8 mouse cellular contexts compared by ENCODE assay signal in the genomic region with DNA sequence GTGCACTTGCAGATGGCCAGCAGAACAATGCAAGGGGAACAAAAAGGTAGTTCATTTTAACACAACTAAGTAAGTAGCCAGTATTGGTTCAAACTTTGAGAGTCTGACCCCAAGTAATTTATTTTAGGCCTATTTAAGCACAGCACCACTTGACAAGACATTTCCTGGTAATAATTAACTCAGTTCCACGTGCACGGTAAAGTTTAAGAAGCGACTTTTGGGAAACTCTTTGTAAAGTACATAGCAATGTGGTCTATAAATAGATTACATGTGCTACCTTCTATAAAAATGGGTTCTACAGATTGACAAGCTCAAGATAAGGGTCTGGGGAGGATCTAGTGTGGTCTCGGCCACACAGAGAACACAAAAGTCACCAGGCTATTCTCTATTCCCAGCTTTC. TPM values are rescaled to one million over a fixed set of nuclear protein-coding genes. Genes with fewer than 3 reads are reported as not detected.
DNase-seq lines count a peak whose midpoint lies in the region; ATAC-seq and TF ChIP-seq lines count a peak whose summit lies in the region.

No protein-coding gene starts in this region.

- H3K9me3 ChIP-seq in ES-Bruce4 (replicated peaks; ENCODE audit: control insufficient read depth, insufficient read depth, low read length, poor library complexity, severe bottlenecking), result no peaks in the 10 kb centered on the region
- no peaks in the 10 kb centered on the region for H3K9me3 ChIP-seq in embryonic facial prominence, embryonic 10.5 days
- no peaks in the 10 kb centered on the region for H3K9me3 ChIP-seq in limb, embryonic 15.5 days

- no peak for TF ChIP-seq POLR2A in kidney, adult 2 months (IDR thresholded peaks at IDR 0.05; ENCODE audit: low read depth, low read length)
- TF ChIP-seq POLR2A in ES-Bruce4 (IDR thresholded peaks at IDR 0.05; ENCODE audit: insufficient read depth, low read length), result no peak

- no peak for ATAC-seq in limb, embryonic 15.5 days (ENCODE audit: insufficient number of reproducible peaks, low FRiP score, low TSS enrichment, low read depth)

- intact Hi-C loops in left cerebral cortex, postnatal 10 days (cut with DNase I), result no loop called here

- WGBS in kidney, adult 2 months, result 12% methylated on average over 4 of the region's 4 CpGs
- 56% methylated on average over 4 of the region's 4 CpGs for WGBS in embryonic facial prominence, embryonic 10.5 days
- 34% methylated on average over 4 of the region's 4 CpGs for WGBS in limb, embryonic 15.5 days

- no peaks in the 10 kb centered on the region for H3K27me3 ChIP-seq in kidney, adult 2 months (replicated peaks; ENCODE audit: control insufficient read depth, insufficient read depth, low read length)
- no peaks in the 10 kb centered on the region for H3K27me3 ChIP-seq in ES-Bruce4 (ENCODE audit: control insufficient read depth, insufficient read depth, low read length, poor library complexity, severe bottlenecking)
- H3K27me3 ChIP-seq in embryonic facial prominence, embryonic 10.5 days (replicated peaks; ENCODE audit: low read depth, poor library complexity, severe bottlenecking), result no peaks in the 10 kb centered on the region
- no peaks in the 10 kb centered on the region for H3K27me3 ChIP-seq in limb, embryonic 15.5 days

- H3K4me1 ChIP-seq in kidney, adult 2 months (ENCODE audit: control insufficient read depth, insufficient read depth, low read length), result peaks cover 40% of the 10 kb centered on the region
- H3K4me1 ChIP-seq in ES-Bruce4 (ENCODE audit: control insufficient read depth, insufficient read depth, low read length), result peaks cover 7% of the 10 kb centered on the region
- H3K4me1 ChIP-seq in embryonic facial prominence, embryonic 10.5 days, result peaks cover 48% of the 10 kb centered on the region
- H3K4me1 ChIP-seq in limb, embryonic 15.5 days, result peaks cover 39% of the 10 kb centered on the region

- DNase-seq in kidney, adult 2 months, result peak; percentile 70
- DNase-seq in kidney, adult 11 months, result no peak
- DNase-seq in embryonic facial prominence, embryonic 10.5 days (ENCODE audit: low spot score), result no peak
- no peak for DNase-seq in left cerebral cortex, postnatal 10 days (ENCODE audit: extremely low spot score in 1 of 2, low spot score in 2 of 2)
- no peak for DNase-seq in right cerebral cortex, adult 18-20 months
- DNase-seq in cerebellum, adult 18-20 months, result no peak

- TF ChIP-seq EP300 in ES-Bruce4 (IDR thresholded peaks at IDR 0.05; ENCODE audit: insufficient read depth, low read depth, low read length), result no peak

- H3K36me3 ChIP-seq in kidney, adult 2 months (ENCODE audit: control insufficient read depth, insufficient read depth, low read length), result no peaks in the 10 kb centered on the region
- H3K36me3 ChIP-seq in ES-Bruce4 (ENCODE audit: control insufficient read depth, insufficient read depth, low read length, poor library complexity, severe bottlenecking), result peaks cover 2% of the 10 kb centered on the region
- H3K36me3 ChIP-seq in embryonic facial prominence, embryonic 10.5 days (replicated peaks), result no peaks in the 10 kb centered on the region
- H3K36me3 ChIP-seq in limb, embryonic 15.5 days, result no peaks in the 10 kb centered on the region

- no peak overlapping the region for H3K4me3 ChIP-seq in kidney, adult 2 months (ENCODE audit: insufficient read depth, low read depth, low read length)
- H3K4me3 ChIP-seq in ES-Bruce4 (ENCODE audit: low read depth, low read length), result no peak overlapping the region
- H3K4me3 ChIP-seq in embryonic facial prominence, embryonic 10.5 days, result no peak overlapping the region
- H3K4me3 ChIP-seq in limb, embryonic 15.5 days, result no peak overlapping the region

- H3K4me2 ChIP-seq in limb, embryonic 15.5 days, result 0 out of 2 replicates have a peak overlapping the region, but pooled peaks have one; percentile 0

- H3K27ac ChIP-seq in kidney, adult 2 months (ENCODE audit: insufficient read depth, low read depth, low read length), result peak overlapping the region; percentile 90
- H3K27ac ChIP-seq in ES-Bruce4 (ENCODE audit: insufficient read depth, low read length), result peak overlapping the region; percentile 87
- H3K27ac ChIP-seq in embryonic facial prominence, embryonic 10.5 days (replicated peaks), result peak overlapping the region; percentile 86
- peak overlapping the region; percentile 94 for H3K27ac ChIP-seq in limb, embryonic 15.5 days

- H3K9ac ChIP-seq in ES-Bruce4 (ENCODE audit: low read depth, poor library complexity, severe bottlenecking), result peak overlapping the region; percentile 2; the same call in 1 of the 2 replicates
- H3K9ac ChIP-seq in limb, embryonic 15.5 days, result no peak overlapping the region

- TF ChIP-seq CTCF in kidney, adult 2 months (conservative IDR thresholded peaks at IDR 0.05; ENCODE audit: insufficient read depth, insufficient read length, low read depth, low read length), result no peak
- TF ChIP-seq CTCF in ES-Bruce4 (IDR thresholded peaks at IDR 0.05; ENCODE audit: low read depth, low read length), result no peak

RNA-seq across cellular contexts. Expression of a gene that starts 4.6 kb away (rescaled TPM):
- polyA plus RNA-seq in kidney, adult 2 months (2012; rRNA removed), result 172 and 214 TPM in 2 replicates
- 633 and 662 TPM in 2 replicates for polyA plus RNA-seq in ES-Bruce4 (2011; ENCODE audit: insufficient read depth, insufficient read length, low read depth, missing spikeins)
- 325 and 346 TPM in 2 replicates for polyA plus RNA-seq in embryonic facial prominence, embryonic 10.5 days (2016; fragmentation: Nextera tagmentation; extraction: Ambion mirVana)
- polyA plus RNA-seq in limb, embryonic 15.5 days (2015; fragmentation: Nextera tagmentation; extraction: Ambion mirVana), result 201 and 221 TPM in 2 replicates
- total RNA-seq in left cerebral cortex, postnatal 10 days (2021), result 100 to 1,000 TPM; 459 to 475 TPM

RNA-seq across cellular contexts. Expression of a gene that starts 15.0 kb away (rescaled TPM):
- polyA plus RNA-seq in kidney, adult 2 months (2012; rRNA removed), result 2.9 and 5.9 TPM in 2 replicates
- 24.6 and 28.0 TPM in 2 replicates for polyA plus RNA-seq in ES-Bruce4 (2011; ENCODE audit: insufficient read depth, insufficient read length, low read depth, missing spikeins)
- 2.2 and 2.8 TPM in 2 replicates for polyA plus RNA-seq in embryonic facial prominence, embryonic 10.5 days (2016; fragmentation: Nextera tagmentation; extraction: Ambion mirVana)
- 4.7 and 5.6 TPM in 2 replicates for polyA plus RNA-seq in limb, embryonic 15.5 days (2015; fragmentation: Nextera tagmentation; extraction: Ambion mirVana)
- 1 to 10 TPM in 1 of 2 experiments, under 1 TPM in 1; 0.83 to 3.5 TPM for total RNA-seq in left cerebral cortex, postnatal 10 days (2021)

RNA-seq across cellular contexts. Expression of a gene that starts 21.3 kb away (rescaled TPM):
- 865 and 950 TPM in 2 replicates for polyA plus RNA-seq in kidney, adult 2 months (2012; rRNA removed)
- 41.3 and 53.0 TPM in 2 replicates for polyA plus RNA-seq in ES-Bruce4 (2011; ENCODE audit: insufficient read depth, insufficient read length, low read depth, missing spikeins)
- 75.8 and 81.7 TPM in 2 replicates for polyA plus RNA-seq in embryonic facial prominence, embryonic 10.5 days (2016; fragmentation: Nextera tagmentation; extraction: Ambion mirVana)
- 217 and 232 TPM in 2 replicates for polyA plus RNA-seq in limb, embryonic 15.5 days (2015; fragmentation: Nextera tagmentation; extraction: Ambion mirVana)
- 10 to 100 TPM; 40.8 to 43.3 TPM for total RNA-seq in left cerebral cortex, postnatal 10 days (2021)

RNA-seq across cellular contexts. Expression of a gene that starts 29.9 kb away (rescaled TPM):
- 22.8 and 25.0 TPM in 2 replicates for polyA plus RNA-seq in kidney, adult 2 months (2012; rRNA removed)
- polyA plus RNA-seq in ES-Bruce4 (2011; ENCODE audit: insufficient read depth, insufficient read length, low read depth, missing spikeins), result 1.9 and 2.4 TPM in 2 replicates
- 4.4 and 4.9 TPM in 2 replicates for polyA plus RNA-seq in embryonic facial prominence, embryonic 10.5 days (2016; fragmentation: Nextera tagmentation; extraction: Ambion mirVana)
- polyA plus RNA-seq in limb, embryonic 15.5 days (2015; fragmentation: Nextera tagmentation; extraction: Ambion mirVana), result 11.6 and 13.8 TPM in 2 replicates
- 1 to 10 TPM; 2.4 to 2.7 TPM for total RNA-seq in left cerebral cortex, postnatal 10 days (2021)

RNA-seq across cellular contexts. Expression of a gene that starts 36.4 kb away (rescaled TPM):
- polyA plus RNA-seq in kidney, adult 2 months (2012; rRNA removed), result 37.9 and 41.6 TPM in 2 replicates
- 23.8 and 27.9 TPM in 2 replicates for polyA plus RNA-seq in ES-Bruce4 (2011; ENCODE audit: insufficient read depth, insufficient read length, low read depth, missing spikeins)
- polyA plus RNA-seq in embryonic facial prominence, embryonic 10.5 days (2016; fragmentation: Nextera tagmentation; extraction: Ambion mirVana), result 55.1 and 55.5 TPM in 2 replicates
- polyA plus RNA-seq in limb, embryonic 15.5 days (2015; fragmentation: Nextera tagmentation; extraction: Ambion mirVana), result 41.5 and 49.2 TPM in 2 replicates
- total RNA-seq in left cerebral cortex, postnatal 10 days (2021), result 10 to 100 TPM; 34.7 to 39.6 TPM
